Mouse (Mus musculus) olfactory bulb, adult 2 months (tissue): ENCODE data around the gene Glod5.
"Not testable (repeated sequence)": the region's sequence is repeated elsewhere in the genome, so short reads cannot be mapped to it uniquely, and the experiment has no call there.

Source experiments
- CTCF ChIP-seq: fragments of 200-500 bp; IDR thresholded peaks from 2 replicates; pipeline ENCODE4 v1.5.1; 2012; ENCODE audit warnings: low read depth, mild to moderate bottlenecking, low read length, moderate library complexity; ENCODE audit not compliant: insufficient read depth
- POLR2A ChIP-seq: fragments of 200-500 bp; IDR thresholded peaks from 2 replicates; pipeline ENCODE4 v1.6.1; 2012; ENCODE audit warnings: mild to moderate bottlenecking, low read depth, low read length, moderate library complexity; ENCODE audit not compliant: insufficient read depth

- TF ChIP-seq POLR2A, CTCF: not testable (repeated sequence)
Measured at GRCm38 (mm10) chrX:8015675-8016074, 2.6 kb downstream of the Glod5 start.
